Mouse (Mus musculus): ENCODE results near the gene Zfp704.

Zfp704 gene

GRCm38 (mm10) chr3:9439619-9440286, 170.1 kb downstream of the Zfp704 start:
- H3K4me1 ChIP-seq (replicated peaks; ENCODE audit: low read depth, low read length) = peaks cover 14% of the 10 kb centered on the region; the same call in 1 of the 2 replicates
- peaks cover 94% of the 10 kb centered on the region for H3K36me3 ChIP-seq (ENCODE audit: insufficient read depth, low read length)
- H3K27me3 ChIP-seq (ENCODE audit: insufficient read depth, low read length) = no peaks in the 10 kb centered on the region
- no peak for TF ChIP-seq CTCF (conservative IDR thresholded peaks at IDR 0.05; ENCODE audit: low read length)
- no peak for TF ChIP-seq POU5F1 (IDR thresholded peaks at IDR 0.05; ENCODE audit: borderline replicate concordance, low read length)
- no peak for TF ChIP-seq NANOG (IDR thresholded peaks at IDR 0.05; ENCODE audit: borderline replicate concordance, low read length)
- no peak overlapping the region for H3K4me3 ChIP-seq (replicated peaks; ENCODE audit: low read length)
- no peaks in the 10 kb centered on the region for H3K9me3 ChIP-seq (ENCODE audit: low read length)

DNA sequence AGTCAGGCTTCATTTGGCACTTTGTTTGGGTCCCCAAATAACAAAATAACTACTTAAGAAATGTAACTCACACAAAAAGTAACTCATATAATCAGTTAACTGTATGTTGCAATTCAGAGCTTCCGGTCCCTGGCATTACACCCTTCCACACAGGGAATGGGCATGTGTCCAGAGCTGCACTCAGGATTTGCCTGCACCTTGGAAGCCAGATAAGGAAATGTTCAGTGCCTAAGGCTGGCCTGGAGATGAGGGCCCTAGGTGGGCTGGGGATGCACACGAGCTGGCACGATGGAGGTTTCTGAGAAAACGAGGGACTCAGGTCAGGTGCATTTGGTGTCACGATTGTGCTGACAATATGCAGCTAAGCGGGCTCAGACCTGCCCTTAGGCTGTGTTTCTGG, 173.6 kb downstream of the Zfp704 start:
- Histone ChIP-seq H3K9me3 (ENCODE audit: low read length) (no peaks in the 10 kb centered on the region), H3K36me3 (ENCODE audit: insufficient read depth, low read length) (peaks cover 96% of the 10 kb centered on the region), H3K4me3 (replicated peaks; ENCODE audit: low read length) (no peak overlapping the region), H3K4me1 (replicated peaks; ENCODE audit: low read depth, low read length) (no peaks in the 10 kb centered on the region), H3K27me3 (ENCODE audit: insufficient read depth, low read length) (no peaks in the 10 kb centered on the region)
- TF ChIP-seq POU5F1 (IDR thresholded peaks at IDR 0.05; ENCODE audit: borderline replicate concordance, low read length) (no peak), CTCF (conservative IDR thresholded peaks at IDR 0.05; ENCODE audit: low read length) (no peak), NANOG (IDR thresholded peaks at IDR 0.05; ENCODE audit: borderline replicate concordance, low read length) (no peak)

GRCm38 (mm10) chr3:9434394-9435175, 175.3 kb downstream of the Zfp704 start:
- no peaks in the 10 kb centered on the region for H3K4me1 ChIP-seq (replicated peaks; ENCODE audit: low read depth, low read length)
- no peaks in the 10 kb centered on the region for H3K9me3 ChIP-seq (ENCODE audit: low read length)
- no peaks in the 10 kb centered on the region for H3K27me3 ChIP-seq (ENCODE audit: insufficient read depth, low read length)
- no peak for TF ChIP-seq CTCF (conservative IDR thresholded peaks at IDR 0.05; ENCODE audit: low read length)
- TF ChIP-seq NANOG (IDR thresholded peaks at IDR 0.05; ENCODE audit: borderline replicate concordance, low read length) = no peak
- TF ChIP-seq POU5F1 (IDR thresholded peaks at IDR 0.05; ENCODE audit: borderline replicate concordance, low read length) = no peak
- no peak overlapping the region for H3K4me3 ChIP-seq (replicated peaks; ENCODE audit: low read length)
- peaks cover 95% of the 10 kb centered on the region for H3K36me3 ChIP-seq (ENCODE audit: insufficient read depth, low read length)

- Histone ChIP-seq H3K4me1 (replicated peaks; ENCODE audit: low read depth, low read length) (no peaks in the 10 kb centered on the region), H3K4me3 (replicated peaks; ENCODE audit: low read length) (no peak overlapping the region), H3K27me3 (ENCODE audit: insufficient read depth, low read length) (no peaks in the 10 kb centered on the region), H3K36me3 (ENCODE audit: insufficient read depth, low read length) (peaks cover 82% of the 10 kb centered on the region), H3K9me3 (ENCODE audit: low read length) (no peaks in the 10 kb centered on the region)
- TF ChIP-seq POU5F1 (IDR thresholded peaks at IDR 0.05; ENCODE audit: borderline replicate concordance, low read length) (no peak), NANOG (IDR thresholded peaks at IDR 0.05; ENCODE audit: borderline replicate concordance, low read length) (no peak), CTCF (conservative IDR thresholded peaks at IDR 0.05; ENCODE audit: low read length) (no peak)
Observed at GRCm38 (mm10) chr3:9432796-9433526, 176.9 kb downstream of the Zfp704 start.

- Histone ChIP-seq H3K4me3 (replicated peaks; ENCODE audit: low read length) (no peak overlapping the region), H3K9me3 (ENCODE audit: low read length) (no peaks in the 10 kb centered on the region), H3K36me3 (ENCODE audit: insufficient read depth, low read length) (peaks cover 74% of the 10 kb centered on the region), H3K4me1 (replicated peaks; ENCODE audit: low read depth, low read length) (no peaks in the 10 kb centered on the region), H3K27me3 (ENCODE audit: insufficient read depth, low read length) (no peaks in the 10 kb centered on the region)
- TF ChIP-seq POU5F1 (IDR thresholded peaks at IDR 0.05; ENCODE audit: borderline replicate concordance, low read length) = no peak
- no peak for TF ChIP-seq CTCF (conservative IDR thresholded peaks at IDR 0.05; ENCODE audit: low read length)
- TF ChIP-seq NANOG (IDR thresholded peaks at IDR 0.05; ENCODE audit: borderline replicate concordance, low read length) = no peak
Observed at GRCm38 (mm10) chr3:9432226-9432625, 177.7 kb downstream of the Zfp704 start.

DNA sequence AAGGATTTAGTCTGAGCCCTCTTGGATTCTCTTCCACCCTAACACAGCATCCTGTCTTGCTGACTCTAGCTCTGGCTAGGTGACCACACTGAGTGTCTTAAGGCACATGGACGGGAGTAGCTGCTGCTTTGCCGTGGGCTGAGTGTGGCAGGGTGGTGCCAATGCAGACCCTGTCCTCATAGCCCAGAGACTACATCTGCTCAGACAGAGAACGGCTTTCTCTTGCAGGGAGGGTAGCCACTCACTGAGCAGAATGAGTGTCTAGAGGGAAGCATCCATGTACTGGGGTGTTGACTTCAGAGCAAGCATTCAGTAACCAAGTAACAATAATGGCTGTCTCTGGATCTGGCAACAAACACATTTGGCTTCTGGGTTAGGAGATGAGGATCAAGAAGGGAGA, 179.9 kb downstream of the Zfp704 start:
- H3K36me3 ChIP-seq (ENCODE audit: insufficient read depth, low read length) = peaks cover 51% of the 10 kb centered on the region
- no peak for TF ChIP-seq NANOG (IDR thresholded peaks at IDR 0.05; ENCODE audit: borderline replicate concordance, low read length)
- TF ChIP-seq CTCF (conservative IDR thresholded peaks at IDR 0.05; ENCODE audit: low read length) = no peak
- no peak for TF ChIP-seq POU5F1 (IDR thresholded peaks at IDR 0.05; ENCODE audit: borderline replicate concordance, low read length)
- H3K4me1 ChIP-seq (replicated peaks; ENCODE audit: low read depth, low read length) = no peaks in the 10 kb centered on the region
- H3K9me3 ChIP-seq (ENCODE audit: low read length) = peaks cover 2% of the 10 kb centered on the region; the same call in 1 of the 2 replicates
- H3K27me3 ChIP-seq (ENCODE audit: insufficient read depth, low read length) = no peaks in the 10 kb centered on the region
- no peak overlapping the region for H3K4me3 ChIP-seq (replicated peaks; ENCODE audit: low read length)

GRCm38 (mm10) chr3:9427826-9428225, 182.1 kb downstream of the Zfp704 start:
- H3K4me1 ChIP-seq (replicated peaks; ENCODE audit: low read depth, low read length) = no peaks in the 10 kb centered on the region
- H3K9me3 ChIP-seq (ENCODE audit: low read length) = peaks cover 3% of the 10 kb centered on the region; the same call in 1 of the 2 replicates
- H3K4me3 ChIP-seq (replicated peaks; ENCODE audit: low read length) = no peak overlapping the region
- peaks cover 31% of the 10 kb centered on the region for H3K36me3 ChIP-seq (ENCODE audit: insufficient read depth, low read length)
- TF ChIP-seq CTCF (conservative IDR thresholded peaks at IDR 0.05; ENCODE audit: low read length) (no peak), NANOG (IDR thresholded peaks at IDR 0.05; ENCODE audit: borderline replicate concordance, low read length) (no peak), POU5F1 (IDR thresholded peaks at IDR 0.05; ENCODE audit: borderline replicate concordance, low read length) (no peak)
- H3K27me3 ChIP-seq (ENCODE audit: insufficient read depth, low read length) = no peaks in the 10 kb centered on the region

DNA sequence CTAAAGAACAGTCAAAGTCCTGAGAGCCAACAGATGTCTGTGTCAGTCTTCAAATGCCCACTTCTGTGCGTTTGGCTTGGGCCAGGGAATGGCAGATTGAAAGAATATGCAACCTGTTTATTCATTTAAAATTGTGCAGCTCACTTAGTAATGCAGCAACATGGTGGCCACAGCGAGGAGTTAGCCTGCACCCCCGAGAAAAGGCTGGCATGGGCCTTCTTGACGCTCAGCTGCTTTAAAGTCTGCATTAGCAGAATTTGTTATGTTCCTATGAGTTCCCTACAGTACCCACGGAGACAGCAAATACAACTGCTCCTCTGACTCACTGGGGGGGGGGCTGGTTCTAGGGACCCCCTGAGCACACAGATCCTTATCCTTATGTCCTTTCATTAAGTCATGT, 184.2 kb downstream of the Zfp704 start:
- no peaks in the 10 kb centered on the region for H3K27me3 ChIP-seq (ENCODE audit: insufficient read depth, low read length)
- TF ChIP-seq CTCF (conservative IDR thresholded peaks at IDR 0.05; ENCODE audit: low read length) (no peak), NANOG (IDR thresholded peaks at IDR 0.05; ENCODE audit: borderline replicate concordance, low read length) (no peak), POU5F1 (IDR thresholded peaks at IDR 0.05; ENCODE audit: borderline replicate concordance, low read length) (no peak)
- H3K4me3 ChIP-seq (replicated peaks; ENCODE audit: low read length) = no peak overlapping the region
- no peaks in the 10 kb centered on the region for H3K4me1 ChIP-seq (replicated peaks; ENCODE audit: low read depth, low read length)
- H3K36me3 ChIP-seq (ENCODE audit: insufficient read depth, low read length) = peaks cover 11% of the 10 kb centered on the region; the same call in 1 of the 2 replicates
- H3K9me3 ChIP-seq (ENCODE audit: low read length) = peaks cover 3% of the 10 kb centered on the region; the same call in 1 of the 2 replicates
